Mouse (Mus musculus) limb, embryonic 15.5 days (tissue): ENCODE results near the gene Gm20388. TPM values are rescaled to one million over a fixed set of nuclear protein-coding genes. Genes with fewer than 3 reads are reported as not detected.
A peak's percentile ranks its signal among the peaks of the same experiment; 100 is the strongest.

Source experiments
- ATAC-seq: fragments of 200-750 bp; cut with Nextera tagmentation; 2 replicates; pipeline ENCODE4 v1.8.0; 2017; ENCODE audit warnings: low read depth, moderate TSS enrichment; ENCODE audit not compliant: insufficient number of reproducible peaks, low FRiP score, low TSS enrichment
- H3K27ac ChIP-seq: fragments of 300-500 bp; sonication (generic); 2 replicates; pipeline ENCODE4 v1.5.1; 2015; ENCODE audit warnings: moderate library complexity, mild to moderate bottlenecking, inconsistent platforms
- H3K27me3 ChIP-seq: fragments of 300-500 bp; sonication (generic); 2 replicates; pipeline ENCODE4 v1.6.1; 2015; ENCODE audit warnings: inconsistent platforms
- H3K36me3 ChIP-seq: fragments of 300-500 bp; sonication (generic); 2 replicates; pipeline ENCODE4 v1.6.1; 2015; ENCODE audit warnings: inconsistent platforms
- H3K4me1 ChIP-seq: fragments of 300-500 bp; sonication (generic); 2 replicates; pipeline ENCODE4 v1.6.1; 2015; ENCODE audit warnings: inconsistent platforms
- H3K4me2 ChIP-seq: fragments of 300-500 bp; sonication (generic); 2 replicates; pipeline ENCODE4 v1.6.1; 2015; ENCODE audit warnings: mild to moderate bottlenecking, inconsistent platforms
- H3K4me3 ChIP-seq: fragments of 300-500 bp; sonication (generic); 2 replicates; pipeline ENCODE4 v1.5.1; 2015; ENCODE audit warnings: mild to moderate bottlenecking, inconsistent platforms
- H3K9ac ChIP-seq: fragments of 300-500 bp; sonication (generic); 2 replicates; pipeline ENCODE4 v1.6.1; 2015; ENCODE audit warnings: inconsistent platforms
- H3K9me3 ChIP-seq: fragments of 300-500 bp; sonication (generic); 2 replicates; pipeline ENCODE4 v1.6.1; 2016; ENCODE audit warnings: inconsistent platforms
- WGBS: fragments of 180-500 bp; shearing (Covaris S2); methylation state at CpG from one replicate; pipeline ENCODE4 v1.1.7; 2015; 5-methylcytosine and 5-hydroxymethylcytosine counted together
- polyA plus RNA-seq: library from polyadenylated mRNA; unstranded; fragments of >200 nt; fragmentation: Nextera tagmentation; extraction: Ambion mirVana; gene quantifications from 2 replicates; pipeline ENCODE4 v1.2.1, GENCODE M21; 2015

Gene Gm20388
- polyA plus RNA-seq, 1 experiment from 2014 or later: 4.9 TPM

DNA sequence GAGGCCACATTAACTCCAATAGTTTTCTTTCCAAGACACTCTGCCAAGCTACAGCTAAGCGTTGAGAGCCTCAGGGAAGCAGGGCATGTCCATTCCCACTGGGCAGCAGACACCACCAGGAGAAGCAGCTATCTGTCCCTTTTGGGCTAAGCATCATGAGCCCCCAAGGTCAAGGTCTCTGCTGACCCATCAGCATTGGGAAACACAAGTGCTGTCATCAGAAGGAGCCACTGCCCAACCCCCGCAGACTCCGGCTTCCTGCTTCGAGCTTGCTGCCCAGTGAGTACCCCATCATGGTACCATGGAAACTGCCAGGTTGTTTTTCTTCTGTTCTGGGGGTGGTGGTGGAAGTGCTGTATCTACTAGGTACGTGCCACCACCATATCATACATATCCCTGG lies 1957.6 kb downstream of the Gm20388 start:
- WGBS: 93% methylated on average over 5 of the region's 5 CpGs

DNA sequence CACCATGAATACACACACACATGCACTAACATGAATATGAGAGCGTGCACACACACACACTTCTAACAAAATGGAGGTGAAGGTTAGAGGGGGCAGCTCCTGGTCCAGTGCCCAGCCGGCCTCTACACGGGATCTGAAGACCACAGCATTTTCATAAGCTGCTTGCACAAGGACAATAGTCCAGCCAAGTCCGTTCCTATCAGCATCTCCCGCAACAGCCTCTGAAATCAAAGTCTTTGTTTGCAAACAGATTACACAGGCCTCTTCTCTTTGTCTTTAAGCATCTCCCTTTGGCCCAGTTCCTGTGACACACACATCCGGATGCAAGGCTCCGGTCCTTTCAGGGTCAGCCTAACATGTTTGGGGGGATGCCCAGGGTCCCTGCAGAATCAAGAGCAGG lies 1958.3 kb downstream of the Gm20388 start:
- WGBS: 91% methylated on average over 7 of the region's 7 CpGs
- H3K27me3 ChIP-seq: no peaks in the 10 kb centered on the region
- no peak for ATAC-seq
- H3K36me3 ChIP-seq: no peaks in the 10 kb centered on the region
- H3K4me2 ChIP-seq: no peak overlapping the region
- no peak overlapping the region for H3K27ac ChIP-seq
- H3K4me1 ChIP-seq: peaks cover 21% of the 10 kb centered on the region
- no peaks in the 10 kb centered on the region for H3K9me3 ChIP-seq
- H3K9ac ChIP-seq: no peak overlapping the region
- H3K4me3 ChIP-seq: no peak overlapping the region

More for the DNA sequence above, 1957.6 kb downstream of the Gm20388 start:
- no peak overlapping the region for H3K4me3 ChIP-seq
- H3K4me2 ChIP-seq: no peak overlapping the region
- no peaks in the 10 kb centered on the region for H3K27me3 ChIP-seq
- H3K27ac ChIP-seq: no peak overlapping the region
- peaks cover 17% of the 10 kb centered on the region for H3K4me1 ChIP-seq
- H3K9ac ChIP-seq: no peak overlapping the region
- H3K9me3 ChIP-seq: no peaks in the 10 kb centered on the region
- H3K36me3 ChIP-seq: no peaks in the 10 kb centered on the region
- ATAC-seq: no peak

DNA sequence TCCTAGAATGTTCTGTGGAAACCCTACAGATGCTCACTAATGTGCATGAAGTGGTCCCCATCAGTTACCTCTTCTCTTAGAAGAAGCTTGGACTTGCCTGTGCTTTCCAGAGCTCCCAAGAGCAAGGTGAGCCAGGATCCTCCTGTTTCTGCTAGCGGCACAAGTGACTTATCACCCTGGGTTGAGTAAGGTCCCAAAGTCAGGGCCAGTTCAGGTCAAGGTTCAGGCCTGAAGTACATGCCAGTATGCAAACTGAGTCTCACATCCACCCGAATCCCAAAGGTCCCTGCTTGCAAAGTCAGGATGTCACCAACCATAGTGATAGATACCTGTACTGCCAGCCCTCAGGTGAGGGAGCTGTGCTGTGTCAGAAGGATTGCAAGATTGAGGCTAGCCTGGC lies 1959.5 kb downstream of the Gm20388 start:
- ATAC-seq: no peak
- Histone ChIP-seq H3K4me2 (no peak overlapping the region), H3K36me3 (no peaks in the 10 kb centered on the region), H3K27ac (no peak overlapping the region), H3K4me3 (no peak overlapping the region), H3K9me3 (no peaks in the 10 kb centered on the region), H3K9ac (no peak overlapping the region), H3K27me3 (no peaks in the 10 kb centered on the region), H3K4me1 (peaks cover 34% of the 10 kb centered on the region)
- 84% methylated on average over 2 of the region's 2 CpGs for WGBS

- WGBS: 6% methylated on average over 10 of the region's 10 CpGs
- H3K4me2 ChIP-seq: no peak overlapping the region
- no peaks in the 10 kb centered on the region for H3K36me3 ChIP-seq
- H3K4me3 ChIP-seq: no peak overlapping the region
- ATAC-seq: no peak
- no peak overlapping the region for H3K9ac ChIP-seq
- H3K27me3 ChIP-seq: no peaks in the 10 kb centered on the region
- peaks cover 40% of the 10 kb centered on the region for H3K4me1 ChIP-seq
- H3K9me3 ChIP-seq: no peaks in the 10 kb centered on the region
- peak overlapping the region; percentile 65; the same call in 1 of the 2 replicates for H3K27ac ChIP-seq
These were observed 1961.3 kb downstream of the Gm20388 start for GRCm38 (mm10) chr8:121871833-121872440.

GRCm38 (mm10) chr8:121874031-121874430 lies 1963.4 kb downstream of the Gm20388 start:
- H3K4me1 ChIP-seq: peaks cover 44% of the 10 kb centered on the region
- H3K9me3 ChIP-seq: no peaks in the 10 kb centered on the region
- H3K36me3 ChIP-seq: no peaks in the 10 kb centered on the region
- no peak overlapping the region for H3K4me2 ChIP-seq
- ATAC-seq: no peak
- 43% methylated on average over 9 of the region's 9 CpGs for WGBS
- H3K4me3 ChIP-seq: no peak overlapping the region
- H3K27ac ChIP-seq: peak overlapping the region; percentile 68
- no peaks in the 10 kb centered on the region for H3K27me3 ChIP-seq
- H3K9ac ChIP-seq: no peak overlapping the region

DNA sequence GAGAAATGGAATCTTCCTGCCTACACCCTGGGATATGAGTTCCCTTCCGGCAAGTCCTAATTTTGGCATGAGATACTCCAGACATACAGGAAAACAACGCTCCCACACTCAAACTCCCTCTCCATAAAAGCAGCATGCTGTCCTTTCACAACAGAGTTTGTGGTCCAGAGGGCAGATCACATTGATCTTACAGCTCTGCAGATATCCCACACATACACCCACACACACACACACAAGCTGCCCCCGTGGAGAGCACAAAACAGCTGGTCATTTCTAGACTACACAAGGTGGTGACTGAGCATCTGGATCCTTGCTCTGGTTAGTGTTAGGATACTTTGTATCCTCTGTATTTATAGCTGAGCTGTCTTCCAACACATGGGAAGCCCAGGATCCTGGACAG lies 1964.4 kb downstream of the Gm20388 start:
- Histone ChIP-seq H3K4me3 (no peak overlapping the region), H3K4me1 (peaks cover 44% of the 10 kb centered on the region), H3K9ac (no peak overlapping the region), H3K27me3 (no peaks in the 10 kb centered on the region), H3K9me3 (no peaks in the 10 kb centered on the region), H3K27ac (peak overlapping the region; percentile 68), H3K4me2 (no peak overlapping the region), H3K36me3 (no peaks in the 10 kb centered on the region)
- WGBS: 17% methylated on average over 3 of the region's 3 CpGs
- ATAC-seq: no peak

GRCm38 (mm10) chr8:121875517-121875916 lies 1964.9 kb downstream of the Gm20388 start:
- Histone ChIP-seq H3K4me3 (no peak overlapping the region), H3K36me3 (no peaks in the 10 kb centered on the region), H3K9me3 (no peaks in the 10 kb centered on the region), H3K4me2 (no peak overlapping the region), H3K27ac (peak overlapping the region; percentile 68), H3K27me3 (no peaks in the 10 kb centered on the region), H3K9ac (no peak overlapping the region), H3K4me1 (peaks cover 44% of the 10 kb centered on the region)
- 78% methylated on average over 9 of the region's 9 CpGs for WGBS
- ATAC-seq: no peak

DNA sequence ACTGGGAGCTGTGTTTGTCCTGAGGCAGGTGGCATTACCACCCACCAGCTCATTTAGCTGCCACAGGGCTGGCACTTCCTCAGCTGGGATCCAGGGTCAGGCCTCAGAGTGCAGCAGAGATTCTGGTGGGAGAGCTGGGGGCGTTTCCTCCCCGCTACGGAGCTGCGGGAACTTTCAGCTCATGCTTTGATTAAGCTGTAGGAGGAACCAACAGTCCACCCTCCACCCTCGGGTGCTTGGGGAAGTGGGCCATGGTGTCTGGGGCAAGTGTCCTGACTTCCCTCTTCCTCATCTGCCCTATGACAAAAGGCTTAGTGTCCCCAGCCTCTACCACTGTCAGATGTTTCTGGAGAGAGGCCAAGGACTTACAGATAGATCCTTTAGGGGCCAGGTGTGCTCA lies 1966.6 kb downstream of the Gm20388 start:
- Histone ChIP-seq H3K27me3 (no peaks in the 10 kb centered on the region), H3K4me3 (no peak overlapping the region), H3K36me3 (peaks cover 2% of the 10 kb centered on the region), H3K4me2 (no peak overlapping the region), H3K9ac (no peak overlapping the region), H3K27ac (no peak overlapping the region), H3K9me3 (no peaks in the 10 kb centered on the region), H3K4me1 (peaks cover 37% of the 10 kb centered on the region)
- no peak for ATAC-seq
- 63% methylated on average over 5 of the region's 5 CpGs for WGBS

GRCm38 (mm10) chr8:121877828-121878480 lies 1967.3 kb downstream of the Gm20388 start:
- Histone ChIP-seq H3K27me3 (no peaks in the 10 kb centered on the region), H3K9me3 (no peaks in the 10 kb centered on the region), H3K4me3 (no peak overlapping the region), H3K4me2 (no peak overlapping the region), H3K27ac (no peak overlapping the region), H3K4me1 (peaks cover 29% of the 10 kb centered on the region), H3K36me3 (peaks cover 9% of the 10 kb centered on the region), H3K9ac (no peak overlapping the region)
- ATAC-seq: no peak
- WGBS: 87% methylated on average over 7 of the region's 7 CpGs

DNA sequence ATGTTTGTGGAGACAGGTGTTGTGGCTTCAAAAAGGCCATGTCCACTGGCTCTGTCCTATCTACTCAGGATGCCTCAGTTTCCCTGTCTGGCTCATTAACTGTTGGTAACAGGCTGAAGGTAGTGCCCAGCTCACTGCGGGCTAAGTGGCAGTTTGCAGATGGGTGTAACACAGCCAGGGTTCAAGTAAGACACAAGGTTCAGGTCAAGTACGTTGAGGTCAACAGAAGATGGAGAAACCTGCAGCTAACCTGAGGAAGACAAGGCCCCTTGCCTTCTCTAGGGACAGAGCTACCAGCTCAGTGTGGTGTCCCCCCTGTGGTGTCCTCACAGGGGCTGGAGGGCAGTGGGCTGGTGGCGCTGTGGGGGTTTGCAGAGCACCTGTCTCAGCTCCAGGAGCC lies 1969.1 kb downstream of the Gm20388 start:
- H3K36me3 ChIP-seq: peaks cover 27% of the 10 kb centered on the region
- no peak for ATAC-seq
- no peak overlapping the region for H3K4me3 ChIP-seq
- no peak overlapping the region for H3K9ac ChIP-seq
- H3K4me1 ChIP-seq: peaks cover 14% of the 10 kb centered on the region
- no peak overlapping the region for H3K4me2 ChIP-seq
- no peak overlapping the region for H3K27ac ChIP-seq
- H3K27me3 ChIP-seq: no peaks in the 10 kb centered on the region
- H3K9me3 ChIP-seq: no peaks in the 10 kb centered on the region
- 84% methylated on average over 3 of the region's 3 CpGs for WGBS

DNA sequence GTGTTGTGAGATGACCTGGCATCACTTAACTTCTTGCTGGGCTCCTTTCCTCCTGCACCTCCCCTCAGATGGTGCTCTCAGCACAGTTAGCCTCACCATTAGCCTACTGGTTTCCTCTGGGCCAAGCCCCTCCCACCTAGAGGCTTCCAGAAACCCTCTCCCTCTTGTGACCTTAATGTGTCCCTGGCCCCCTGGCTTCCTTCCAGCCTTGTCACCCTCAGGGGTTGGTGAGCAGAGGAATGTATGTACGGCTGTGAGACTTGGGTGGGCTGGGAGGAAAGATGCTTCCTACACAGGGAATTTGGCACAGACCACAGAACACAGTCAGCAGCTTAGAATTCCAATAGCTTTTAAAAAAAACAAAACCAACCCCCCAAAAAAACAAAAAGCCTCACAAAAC lies 1970.2 kb downstream of the Gm20388 start:
- Histone ChIP-seq H3K4me2 (no peak overlapping the region), H3K27ac (no peak overlapping the region), H3K27me3 (no peaks in the 10 kb centered on the region), H3K36me3 (peaks cover 38% of the 10 kb centered on the region), H3K4me1 (0 out of 2 replicates have a peak, but pooled peaks cover 3% of the 10 kb centered on the region), H3K4me3 (no peak overlapping the region), H3K9me3 (no peaks in the 10 kb centered on the region), H3K9ac (no peak overlapping the region)
- no peak for ATAC-seq
- WGBS: 35% methylated on average over 1 of the region's 1 CpGs

- Histone ChIP-seq H3K4me1 (0 out of 2 replicates have a peak, but pooled peaks cover 3% of the 10 kb centered on the region), H3K36me3 (peaks cover 46% of the 10 kb centered on the region), H3K9ac (no peak overlapping the region), H3K27ac (no peak overlapping the region), H3K9me3 (no peaks in the 10 kb centered on the region), H3K4me2 (no peak overlapping the region), H3K4me3 (no peak overlapping the region), H3K27me3 (no peaks in the 10 kb centered on the region)
- ATAC-seq: no peak
- WGBS: 80% methylated on average over 5 of the region's 5 CpGs
These were observed 1971.3 kb downstream of the Gm20388 start for GRCm38 (mm10) chr8:121881921-121882320.
